Mouse (Mus musculus): ENCODE data around the gene Cstb.
A peak's percentile ranks its signal among the peaks of the same experiment; 100 is the strongest.
"Not testable (repeated sequence)": the region's sequence is repeated elsewhere in the genome, so short reads cannot be mapped to it uniquely, and the experiment has no call there.

Gene Cstb

DNA sequence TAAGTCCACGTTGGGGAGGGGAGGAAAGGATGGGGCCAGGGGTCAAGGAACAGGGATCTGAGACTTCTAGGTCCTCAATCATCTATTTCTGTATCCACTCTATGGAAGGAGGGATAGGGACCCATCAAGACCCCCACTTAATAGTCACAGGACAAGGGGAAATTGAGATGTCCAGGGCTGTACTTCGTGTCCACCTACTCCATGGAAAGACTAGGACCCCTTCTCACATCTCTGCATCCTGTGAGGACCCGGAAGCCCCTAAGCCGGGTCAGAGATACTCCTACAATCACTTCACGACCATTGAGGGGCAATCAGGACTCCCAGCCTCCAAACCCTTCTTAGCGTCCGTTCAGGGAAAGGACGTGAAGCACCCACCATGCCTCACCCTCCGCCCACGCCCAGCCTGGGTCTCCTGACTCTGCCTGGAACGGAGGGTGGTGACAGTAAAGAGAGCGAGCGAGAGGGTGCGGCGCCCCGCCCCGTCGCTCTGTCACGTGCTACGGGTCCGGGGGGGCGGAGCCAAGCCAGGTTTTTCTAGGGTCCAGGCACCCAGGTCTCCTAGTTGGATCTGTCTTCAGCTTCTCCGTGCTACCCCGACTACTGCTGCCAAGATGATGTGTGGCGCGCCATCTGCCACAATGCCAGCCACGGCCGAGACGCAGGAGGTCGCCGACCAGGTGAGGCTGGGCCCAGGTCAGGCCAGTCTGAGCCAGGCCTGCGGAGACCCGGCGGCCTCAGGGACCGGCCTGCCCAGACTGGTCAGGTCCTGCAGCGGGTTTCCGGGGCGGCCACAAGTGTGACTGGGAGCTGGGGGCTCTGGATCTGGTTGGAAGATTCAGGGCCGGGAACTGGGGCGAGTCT is at the start of gene Cstb:
Cstb (plus strand) TSS at position 489 of the 861 bp plus-strand sequence.
- DNase-seq (ENCODE audit: low read depth, low spot score): peak; percentile 89

DNA sequence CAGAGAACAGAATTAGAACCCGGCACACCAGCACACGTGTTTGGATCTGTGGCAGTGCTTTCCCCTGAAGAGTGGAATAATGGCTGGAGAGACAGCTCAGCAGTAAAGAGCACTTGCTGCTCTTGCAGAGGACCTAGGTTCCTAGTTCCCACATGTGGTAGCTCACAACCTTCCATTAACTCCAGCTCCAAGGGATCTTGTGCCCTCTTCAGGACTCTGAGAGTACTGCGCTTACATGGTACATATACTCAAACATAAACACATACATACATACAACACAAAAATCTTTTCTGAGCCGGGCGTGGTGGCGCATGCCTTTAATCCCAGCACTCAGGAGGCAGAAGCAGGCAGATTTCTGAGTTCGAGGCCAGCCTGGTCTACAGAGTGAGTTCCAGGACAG is 47.0 kb upstream of the Cstb start:
- no peak for DNase-seq (ENCODE audit: low read depth, low spot score)

DNA sequence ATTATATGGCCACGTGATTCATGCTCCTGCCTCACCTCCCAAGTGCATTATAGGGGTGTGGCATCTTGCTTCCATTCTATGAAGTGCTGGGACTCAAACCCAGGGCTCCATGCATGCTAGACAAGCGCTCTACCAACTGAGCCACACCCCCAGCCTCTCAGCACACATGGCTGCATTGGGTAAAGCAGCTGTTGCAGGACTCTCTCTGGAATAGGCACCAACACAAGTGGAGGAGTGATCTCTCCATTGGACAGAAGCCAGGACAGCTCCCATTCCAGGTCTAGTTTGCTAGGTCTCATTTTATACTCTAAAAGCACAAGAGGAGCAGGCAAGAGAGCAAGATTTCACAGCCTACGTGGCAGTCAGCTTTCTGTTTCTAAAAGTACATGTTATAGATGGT is 41.9 kb upstream of the Cstb start:
- no peak for DNase-seq (ENCODE audit: low read depth, low spot score)

DNA sequence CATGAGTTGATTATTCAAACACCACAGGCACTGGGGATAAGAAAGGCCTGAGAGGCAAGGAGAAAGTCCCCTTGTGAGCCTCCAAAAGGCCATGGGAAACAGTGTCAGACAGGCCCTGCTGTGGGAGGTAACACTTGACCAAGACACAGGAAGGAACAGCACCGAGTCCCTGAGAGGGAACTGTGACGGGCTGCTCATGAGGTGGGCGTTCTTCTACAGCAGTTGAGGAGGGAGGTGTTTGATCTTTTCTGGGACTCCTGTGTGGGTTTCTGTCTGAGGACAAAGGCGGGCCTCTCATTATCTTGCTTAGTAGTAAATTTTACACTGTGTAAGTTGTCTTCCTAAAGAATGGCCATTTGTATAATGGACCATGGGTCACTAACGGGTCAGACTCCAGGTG is 39.9 kb upstream of the Cstb start:
- DNase-seq (ENCODE audit: low read depth, low spot score): no peak

DNA sequence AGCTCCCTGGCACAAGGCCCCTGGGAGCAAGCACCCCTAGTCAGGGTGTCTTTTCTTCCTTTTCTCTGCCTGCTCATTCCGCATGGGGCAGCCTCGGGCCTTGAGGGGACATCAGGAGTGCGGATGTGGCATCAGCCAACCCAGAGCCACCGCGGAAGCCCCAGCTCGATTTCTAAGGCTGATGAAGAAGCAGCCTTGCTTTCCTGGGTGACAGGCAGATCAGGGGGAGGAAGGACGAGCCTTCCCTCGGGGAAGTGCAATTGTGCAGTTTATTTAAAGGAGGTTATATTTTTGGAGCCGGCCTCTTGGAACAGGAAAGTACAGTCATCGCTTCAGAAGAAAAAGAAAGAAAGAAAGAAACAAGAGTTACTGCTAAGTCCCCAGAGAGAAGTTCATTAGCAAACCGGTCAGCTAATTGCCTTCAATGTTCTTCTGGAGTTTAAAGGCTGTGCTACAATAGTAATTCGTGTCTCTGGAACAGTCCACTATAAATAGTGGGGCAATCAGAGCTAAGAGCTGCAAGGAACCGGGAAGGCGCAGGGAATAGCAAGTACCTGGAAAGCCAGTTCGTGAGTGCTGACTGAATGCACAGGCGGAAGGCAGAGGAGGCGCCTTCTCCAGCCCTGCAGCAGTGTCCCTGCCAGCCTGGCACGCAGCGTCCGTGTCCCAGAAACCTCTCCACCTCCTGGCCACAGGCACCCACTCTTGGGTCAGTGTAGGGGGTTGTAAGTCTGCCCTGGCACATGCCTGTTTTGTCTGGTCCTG is 37.1 kb upstream of the Cstb start:
- no peak for DNase-seq (ENCODE audit: low read depth, low spot score)

DNA sequence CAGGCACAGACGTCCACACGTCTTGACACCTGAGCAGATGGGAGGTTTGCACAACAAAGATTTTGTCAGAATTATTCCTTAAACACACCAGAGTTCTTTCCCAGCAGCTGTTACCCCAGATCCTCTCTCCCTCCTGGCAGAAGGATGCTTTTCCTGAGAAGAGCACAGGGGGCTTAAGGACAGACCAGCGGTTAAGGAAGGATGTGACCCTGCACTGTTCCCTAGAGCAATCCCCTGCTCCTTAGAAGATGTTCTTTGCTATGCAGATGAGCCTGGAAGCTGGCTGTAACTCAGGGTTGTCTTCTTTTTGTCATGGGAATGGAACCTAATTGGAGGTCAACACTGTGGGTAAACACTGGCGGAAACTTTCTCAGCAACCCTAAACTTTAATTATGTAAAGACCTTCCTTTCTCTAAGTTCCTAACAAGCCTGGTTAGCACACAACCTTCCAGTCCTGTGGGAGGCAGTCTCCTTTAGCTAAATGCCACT is 34.4 kb upstream of the Cstb start:
- DNase-seq (ENCODE audit: low read depth, low spot score): no peak

DNA sequence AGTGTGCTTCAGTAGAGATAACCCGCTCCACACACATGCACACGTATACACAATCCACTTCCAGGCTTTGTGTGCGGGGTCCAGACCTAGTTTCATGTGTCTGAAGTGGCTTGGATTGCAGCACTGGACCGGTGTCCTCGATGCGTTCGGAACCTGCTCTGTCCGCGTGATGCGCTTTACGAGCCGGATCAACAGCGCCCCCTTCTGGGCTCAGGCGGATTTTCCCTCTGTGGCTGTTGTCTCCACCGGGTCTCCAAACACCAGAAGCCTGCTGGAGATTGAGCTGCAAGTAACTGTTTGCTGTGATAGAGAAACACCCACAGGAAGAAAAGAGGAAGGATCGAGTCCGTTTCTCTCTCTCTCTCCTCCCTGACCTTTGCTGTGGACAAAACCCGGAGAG is 33.4 kb upstream of the Cstb start:
- DNase-seq (ENCODE audit: low read depth, low spot score): peak; percentile 84

DNA sequence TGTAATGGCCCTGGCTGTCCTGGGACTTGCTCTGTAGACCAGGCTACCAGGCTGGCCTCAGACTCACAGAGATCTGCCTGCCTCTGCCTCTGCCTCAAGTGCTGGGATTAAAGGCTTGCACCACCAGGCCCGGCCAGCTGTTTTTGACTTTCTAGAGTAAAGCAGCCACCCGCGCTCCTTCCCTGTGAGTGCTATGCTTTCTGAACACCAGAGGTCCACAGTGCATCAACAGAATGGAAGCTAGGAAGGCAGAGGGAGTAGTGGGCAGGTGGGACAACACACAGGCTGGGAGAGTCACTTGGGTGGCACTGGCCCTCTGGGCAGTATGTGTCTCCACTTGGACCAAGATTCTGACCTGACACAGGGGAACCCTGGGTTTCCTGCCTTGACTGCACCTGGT is 30.1 kb upstream of the Cstb start:
- no peak for DNase-seq (ENCODE audit: low read depth, low spot score)

DNA sequence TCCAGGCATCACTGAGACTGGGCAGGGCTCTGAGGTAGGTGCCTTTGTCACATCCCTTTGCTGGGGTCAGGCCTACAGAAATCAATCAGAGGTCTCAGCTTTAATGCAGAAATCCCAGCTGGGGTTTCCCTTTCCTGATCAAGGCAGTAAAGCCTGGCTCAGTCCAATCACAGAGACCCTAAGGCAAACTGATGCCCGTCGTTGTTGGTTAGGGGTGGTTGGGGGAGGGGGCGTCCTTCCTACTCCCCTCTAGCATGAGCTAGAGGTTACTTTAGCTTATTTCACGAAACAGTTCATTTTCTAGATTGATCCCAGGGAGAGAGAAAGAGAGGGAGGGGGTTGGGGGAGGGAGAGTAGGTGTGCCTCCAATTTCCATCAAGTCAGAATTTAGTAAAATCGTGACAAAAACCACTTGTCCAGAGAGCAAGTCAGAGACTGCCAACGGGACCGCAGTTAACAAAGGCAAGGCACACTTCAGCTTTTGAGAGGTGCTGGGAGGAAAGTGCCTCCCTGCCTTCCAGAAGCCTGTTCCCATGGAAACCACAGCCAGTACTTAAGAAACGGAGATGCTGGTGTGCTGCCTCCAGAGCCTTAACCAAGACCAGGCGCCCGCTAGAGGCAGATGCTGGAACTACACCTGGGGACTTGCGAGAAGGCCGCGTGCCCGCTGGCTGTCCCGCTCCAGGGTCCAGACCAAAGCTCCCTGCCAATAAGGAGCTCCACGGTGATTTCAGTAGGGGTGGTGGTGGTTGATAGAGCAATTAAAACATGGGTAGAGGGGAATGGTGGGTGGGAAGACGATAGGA is 29.4 kb upstream of the Cstb start:
- peak; percentile 89 for DNase-seq (ENCODE audit: low read depth, low spot score)

DNA sequence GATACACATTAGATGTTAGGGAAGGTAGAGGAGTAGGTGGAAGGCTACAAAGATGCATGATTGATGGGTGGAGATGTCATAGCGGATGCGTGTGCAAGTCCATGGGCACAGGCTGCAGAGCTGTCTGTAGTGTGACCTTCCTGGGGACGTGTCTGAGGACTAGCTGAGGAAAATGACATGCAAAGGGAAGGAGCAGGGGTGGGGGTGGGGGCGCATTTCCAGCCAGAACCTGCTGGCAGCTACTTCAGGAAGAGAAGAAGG is 28.9 kb upstream of the Cstb start:
- no peak for DNase-seq (ENCODE audit: low read depth, low spot score)

DNA sequence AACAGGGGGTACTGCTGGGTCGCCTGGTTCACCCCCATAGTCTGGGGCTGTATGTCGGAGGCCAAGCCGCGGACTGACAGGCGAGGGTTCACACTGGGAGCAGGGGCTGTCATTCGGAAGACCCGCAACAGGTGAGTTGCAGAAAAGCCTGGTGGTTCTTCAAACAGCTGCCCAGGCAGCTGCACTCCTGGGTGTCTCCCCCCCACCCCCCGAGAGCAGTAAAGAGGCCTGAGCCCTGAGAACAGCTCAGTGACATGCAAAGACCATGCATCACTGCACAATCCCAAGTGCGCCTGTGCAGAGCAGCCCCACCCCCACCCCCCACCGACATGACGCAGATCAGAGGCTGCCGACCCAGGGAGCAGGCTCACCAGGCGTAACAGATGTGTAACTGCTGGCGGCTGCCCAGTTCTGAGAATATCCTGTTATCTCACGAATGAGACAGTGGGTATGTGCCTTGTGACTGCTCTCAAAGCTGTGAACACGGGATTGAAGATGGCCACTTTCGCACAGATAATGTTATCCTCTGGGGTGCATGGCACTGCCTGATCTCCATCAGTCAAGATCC is 26.3 kb upstream of the Cstb start:
- peak; percentile 92 for DNase-seq (ENCODE audit: low read depth, low spot score)

DNA sequence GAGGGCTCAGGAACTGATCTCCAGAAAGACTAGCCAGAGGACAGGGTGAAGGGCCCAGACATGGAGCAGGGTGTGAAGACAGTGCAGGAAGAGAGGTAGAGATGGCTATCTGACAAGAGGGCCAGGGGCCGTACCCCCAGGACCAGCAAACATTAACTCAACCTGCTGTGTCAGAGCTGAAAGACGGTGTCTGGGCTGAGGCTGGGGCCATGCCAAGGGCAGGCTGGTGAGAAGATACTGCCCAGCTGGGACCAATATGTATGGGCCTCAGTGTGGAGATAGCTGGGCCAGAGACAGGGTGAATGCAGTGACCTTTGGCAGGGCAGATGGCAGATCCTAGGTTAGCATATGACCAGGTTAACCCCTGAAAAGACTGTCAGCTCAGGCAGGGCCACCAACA is 24.3 kb upstream of the Cstb start:
- DNase-seq (ENCODE audit: low read depth, low spot score): no peak

DNA sequence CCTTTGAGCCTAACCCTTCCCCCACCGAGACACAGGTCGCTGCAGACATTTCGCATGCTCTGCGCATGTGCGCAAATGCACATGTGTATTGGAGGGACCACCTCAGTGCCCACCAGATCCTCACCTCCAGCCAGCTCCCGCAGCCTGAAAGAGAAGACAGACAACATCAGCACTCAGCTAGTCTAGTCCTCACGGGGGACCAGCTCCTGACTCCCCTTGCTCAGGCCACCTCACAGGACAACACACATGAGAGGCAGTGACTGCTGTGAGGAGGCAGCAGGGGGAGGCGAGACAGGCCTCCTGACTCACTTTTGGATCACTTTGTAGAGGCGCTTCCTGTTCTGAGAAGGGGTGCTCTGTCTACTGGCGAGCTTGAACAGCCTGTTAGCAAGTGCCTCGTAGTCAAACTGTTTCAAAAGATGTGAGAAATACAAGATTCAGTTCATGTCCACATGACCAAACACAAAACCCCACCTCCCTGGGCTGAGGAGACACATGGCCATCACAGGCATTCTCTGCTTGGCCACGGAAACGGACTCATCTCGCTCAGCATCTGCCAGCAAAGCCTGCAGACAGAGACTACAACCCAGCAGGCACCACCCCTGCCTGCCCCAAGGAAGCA is 23.1 kb upstream of the Cstb start:
- no peak for DNase-seq (ENCODE audit: low read depth, low spot score)

DNA sequence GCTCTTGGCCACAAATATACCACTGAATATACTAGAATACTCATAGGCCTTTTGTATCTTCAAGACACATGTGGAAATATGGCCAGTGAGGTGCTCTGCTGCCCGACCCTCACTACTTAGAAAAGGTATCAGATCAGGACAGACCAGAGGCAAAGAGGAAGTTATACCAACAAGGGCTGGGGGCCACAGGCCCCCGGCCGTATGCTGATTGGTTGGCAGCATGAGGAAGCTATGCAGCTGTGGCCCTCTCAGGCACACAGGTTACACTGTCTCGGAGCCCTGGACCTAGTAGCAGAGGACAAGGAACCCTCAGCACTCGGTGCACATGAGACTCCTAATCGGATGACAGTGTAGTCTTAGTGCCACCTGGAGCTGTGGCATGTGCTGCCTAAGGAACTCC is 19.3 kb upstream of the Cstb start:
- peak; percentile 7 for DNase-seq (ENCODE audit: low read depth, low spot score)

DNA sequence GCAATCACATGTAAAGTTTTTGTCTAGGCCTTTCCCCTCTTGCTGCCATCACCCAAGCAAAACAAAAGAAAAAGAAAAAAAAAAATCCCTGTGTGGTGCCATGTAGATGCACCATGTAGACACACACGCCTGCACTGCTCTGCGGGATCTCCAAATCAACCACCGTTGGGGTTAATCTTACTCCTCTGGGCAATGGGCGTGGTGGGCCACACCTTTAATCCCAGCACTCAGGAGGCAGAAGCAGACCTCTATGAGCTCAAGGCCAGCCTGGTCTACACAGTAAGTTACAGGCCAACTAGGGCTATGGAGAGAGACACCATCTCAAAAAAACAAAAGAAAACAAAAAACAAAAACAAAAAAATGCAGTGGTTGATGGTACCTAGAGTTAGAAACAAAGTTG is 18.3 kb upstream of the Cstb start:
- DNase-seq (ENCODE audit: low read depth, low spot score): no peak

DNA sequence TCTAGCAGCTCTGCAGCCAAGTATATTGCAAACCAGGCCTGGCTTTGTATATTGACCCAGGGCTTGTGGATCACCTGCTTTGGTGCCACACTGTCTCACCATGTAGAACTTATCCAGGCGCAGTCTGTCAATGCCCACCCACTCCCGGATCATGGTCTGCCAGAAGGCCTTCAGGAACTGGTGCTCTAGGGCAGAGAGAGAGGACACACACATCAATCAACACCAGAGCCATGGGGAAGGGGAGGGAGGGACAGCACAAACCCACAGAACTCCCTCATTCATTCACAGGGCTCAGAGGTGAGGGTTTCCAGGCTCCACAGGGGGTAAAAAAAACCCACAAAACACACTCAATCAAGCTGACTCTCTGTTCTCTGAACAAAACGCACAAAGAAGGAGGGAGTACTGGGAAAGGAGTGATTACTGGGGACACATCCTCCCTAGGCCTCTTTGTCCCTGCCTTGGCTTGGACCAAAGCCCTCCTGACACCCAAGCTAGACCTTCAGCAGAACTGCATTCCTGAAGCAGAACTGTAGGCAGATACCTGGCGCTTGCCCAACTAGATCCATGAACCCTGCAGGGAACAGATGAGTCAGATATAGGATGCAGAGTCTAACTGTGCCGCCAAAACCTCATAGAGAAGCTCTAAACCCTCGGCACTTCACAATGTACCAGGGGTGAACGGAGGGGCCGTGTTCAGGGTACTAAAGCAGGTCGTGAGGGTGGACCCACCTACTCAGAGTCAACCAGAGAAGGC is 16.3 kb upstream of the Cstb start:
- no peak for DNase-seq (ENCODE audit: low read depth, low spot score)

DNA sequence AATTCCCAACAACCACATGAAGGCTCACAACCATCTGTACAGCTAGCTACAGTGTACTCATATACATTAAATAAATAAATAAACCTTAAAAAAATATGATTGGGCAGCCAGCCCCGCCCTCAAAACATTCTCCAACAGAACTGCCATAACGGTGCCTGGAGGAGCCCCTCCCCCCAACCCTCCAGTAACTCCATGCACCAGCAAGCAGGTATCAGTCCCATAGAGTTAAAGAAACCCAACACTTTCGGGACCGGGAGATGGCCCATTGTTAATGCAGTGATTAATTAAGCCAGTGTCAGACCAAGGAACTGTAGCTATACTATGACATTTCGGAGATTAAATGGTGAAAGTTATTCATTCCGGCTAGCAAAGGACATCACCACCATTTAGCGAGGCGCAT is 13.6 kb upstream of the Cstb start:
- DNase-seq (ENCODE audit: low read depth, low spot score): no peak

DNA sequence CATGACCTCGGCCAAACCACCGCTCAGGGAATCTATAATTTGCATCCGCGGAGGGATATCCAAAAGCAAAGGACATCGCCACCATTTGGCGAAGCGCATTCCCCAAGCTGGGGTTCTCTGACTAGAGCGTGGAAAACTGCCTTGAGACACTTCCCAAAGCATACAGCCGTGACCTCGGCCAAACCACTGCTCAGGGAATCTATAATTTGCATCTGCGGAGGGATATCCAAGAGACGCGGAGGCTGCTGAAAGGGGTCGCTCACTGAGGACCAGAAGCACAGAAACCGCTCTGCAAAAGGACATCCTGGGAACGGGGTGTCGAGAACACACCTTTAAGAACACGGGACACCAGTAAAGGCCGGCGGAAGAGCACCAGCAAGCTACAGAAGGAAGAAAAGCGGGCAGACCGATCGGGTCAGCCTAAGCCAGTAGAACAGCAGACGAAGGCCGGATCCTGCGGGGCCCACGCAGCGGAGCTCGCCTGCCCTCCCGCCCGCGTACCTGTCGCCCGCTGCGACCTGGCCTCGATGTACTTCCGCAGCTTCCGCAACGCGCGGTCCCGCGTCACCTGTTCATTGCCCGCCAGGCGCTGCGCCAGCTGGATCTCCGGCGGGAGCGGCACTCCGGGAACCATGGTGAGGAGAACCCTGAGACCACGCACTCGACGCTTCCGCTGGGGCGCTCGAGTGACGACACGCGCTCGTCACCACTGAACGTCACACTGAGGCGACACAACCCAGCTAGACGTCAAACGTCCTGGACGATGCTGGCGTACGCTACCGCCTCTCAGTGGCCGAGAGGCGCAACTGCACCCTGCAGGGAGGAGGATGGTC is 12.9 kb upstream of the Cstb start, which contains the start of gene Rrp1:
Rrp1 (minus strand) TSS at position 725 of the 833 bp plus-strand sequence.
- DNase-seq (ENCODE audit: low read depth, low spot score): peak; percentile 99

DNA sequence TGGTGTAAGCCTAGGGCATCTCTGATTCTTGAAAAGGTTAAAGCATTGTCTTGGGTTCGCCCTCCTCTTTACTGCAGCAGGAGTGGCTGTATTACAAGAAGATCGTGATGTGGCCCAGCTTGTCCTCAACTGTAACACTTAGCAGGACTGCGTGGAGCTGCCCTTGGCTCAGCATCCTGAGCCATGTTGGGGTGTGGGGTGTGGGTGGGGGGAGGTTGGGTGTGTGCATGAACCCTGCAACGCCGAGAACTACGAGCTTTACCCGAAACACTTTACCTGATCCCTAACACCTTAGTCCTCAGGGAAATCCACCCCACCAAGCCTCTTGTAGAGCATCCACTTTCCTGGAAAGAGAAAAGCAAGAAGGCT is 12.3 kb upstream of the Cstb start:
- no peak for DNase-seq (ENCODE audit: low read depth, low spot score)

DNA sequence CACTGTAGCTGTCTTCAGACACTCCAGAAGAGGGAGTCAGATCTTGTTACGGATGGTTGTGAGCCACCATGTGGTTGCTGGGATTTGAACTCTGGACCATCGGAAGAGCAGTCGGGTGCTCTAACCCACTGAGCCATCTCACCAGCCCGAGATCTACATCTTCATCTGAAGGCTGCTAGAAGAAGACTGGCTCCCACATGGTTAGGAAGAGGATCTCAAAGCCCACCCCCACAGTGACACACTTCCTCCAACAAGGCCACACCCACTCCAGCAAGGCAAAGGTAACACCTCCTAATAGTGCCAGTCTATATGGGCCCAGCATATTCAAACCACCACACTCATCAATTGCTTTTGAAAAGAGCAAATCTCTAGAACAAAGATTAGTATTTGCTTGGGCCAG is 10.5 kb upstream of the Cstb start:
- not testable (repeated sequence) for DNase-seq (ENCODE audit: low read depth, low spot score)
